Mouse (Mus musculus): ENCODE measurements around the gene Gcn1l1. TPM values are rescaled to one million over a fixed set of nuclear protein-coding genes. Genes with fewer than 3 reads are reported as not detected.

Gcn1l1 gene
- polyA plus RNA-seq (2012; rRNA removed): 78.5 and 85.5 TPM in 2 replicates

DNA sequence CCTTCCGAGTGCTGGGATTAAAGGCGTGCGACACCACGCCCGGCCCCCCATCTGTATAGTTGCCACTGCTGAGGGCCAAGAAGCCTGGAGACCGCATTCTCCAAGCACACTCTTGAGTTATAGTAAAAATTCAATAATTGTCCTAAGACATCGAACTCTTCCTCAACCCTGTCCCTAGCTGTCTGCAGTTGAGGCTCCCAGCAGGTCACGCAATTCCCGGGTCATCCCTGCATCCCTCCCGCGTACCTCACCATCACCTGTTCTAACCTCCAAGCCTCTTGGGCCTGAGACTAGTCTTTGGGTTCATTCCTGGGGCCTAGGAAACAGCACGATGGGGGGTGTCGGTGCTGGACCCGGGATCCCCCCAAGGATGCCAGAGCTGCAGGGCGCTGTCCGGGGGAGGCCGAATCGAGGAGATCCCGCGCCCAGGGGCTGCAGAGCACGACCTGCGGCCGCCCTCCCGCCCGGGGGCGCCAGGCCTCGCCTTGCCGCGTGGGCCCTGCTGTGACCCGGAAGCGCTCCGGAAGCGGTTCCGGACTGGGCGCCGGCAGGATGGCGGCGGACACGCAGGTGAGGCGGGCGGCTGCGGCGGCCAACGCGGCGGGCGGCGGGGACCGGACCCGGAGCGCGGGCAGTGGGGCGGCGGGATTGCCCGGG is at the start of gene Gcn1l1:
TSS of gene Gcn1l1 (plus strand) at position 518 of the 657 bp plus-strand sequence.

DNA sequence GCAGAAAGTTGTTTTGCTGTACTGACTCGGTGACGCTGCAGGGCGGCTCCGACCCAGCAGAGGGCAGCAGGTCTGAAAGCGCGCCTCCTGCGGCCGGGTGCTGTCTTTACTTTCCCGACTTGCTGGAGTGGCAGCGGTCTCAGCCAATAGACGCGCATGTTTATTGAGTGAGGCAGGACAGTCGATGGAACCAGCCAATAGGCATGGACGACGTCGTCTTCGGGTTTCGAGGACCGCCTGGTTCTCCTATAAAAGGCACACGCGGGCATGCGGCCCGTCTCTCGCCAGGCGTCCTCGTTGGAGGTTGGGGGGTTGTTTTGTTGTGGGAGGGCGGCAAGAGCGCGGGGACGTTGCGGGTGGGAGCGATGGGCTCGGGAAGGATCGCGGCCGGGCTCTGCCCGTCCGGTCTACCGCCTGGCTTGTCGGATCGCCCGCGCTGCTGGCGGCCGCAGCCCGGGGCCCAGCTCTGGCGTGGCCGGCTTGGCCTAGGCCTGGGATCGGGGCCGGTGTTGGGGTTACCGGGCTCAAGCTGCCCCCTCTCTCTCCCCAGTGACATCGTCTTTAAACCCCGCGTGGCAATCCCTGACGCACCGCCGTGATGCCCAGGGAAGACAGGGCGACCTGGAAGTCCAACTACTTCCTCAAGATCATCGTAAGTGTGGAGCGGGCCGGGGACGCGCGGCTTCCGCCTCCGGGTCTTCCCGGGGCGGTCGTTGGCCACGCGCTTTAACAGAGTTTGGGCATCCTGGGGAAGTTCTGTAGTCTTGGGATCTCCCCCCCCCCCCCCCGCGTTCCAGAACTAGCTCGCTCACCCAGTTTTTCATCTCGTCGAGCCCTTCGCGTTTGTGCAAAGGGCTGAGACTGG is 5.6 kb upstream of the Gcn1l1 start, which contains the start of gene Rplp0:
TSS of gene Rplp0 (plus strand) at position 231 of the 865 bp plus-strand sequence.

GRCm38 (mm10) chr5:115631505-115632357 is 66.7 kb downstream of the Gcn1l1 start, which contains the start of gene Rab35:
Gene Rab35, plus strand, starts transcription at chr5:115631908.

Other genes starting within 250 kb of the Gcn1l1 start
- gene Srsf9, start 238.1 kb upstream of the Gcn1l1 start, polyA plus RNA-seq (2012; rRNA removed): 137 and 140 TPM in 2 replicates
- 10.6 and 13.7 TPM in 2 replicates for gene Gatc, start 224.1 kb upstream of the Gcn1l1 start, polyA plus RNA-seq (2012; rRNA removed)
- 4.7 and 6.8 TPM in 2 replicates for gene Triap1, start 224.0 kb upstream of the Gcn1l1 start, polyA plus RNA-seq (2012; rRNA removed)
- gene Cox6a1, start 216.3 kb upstream of the Gcn1l1 start, polyA plus RNA-seq (2012; rRNA removed): 3,325 and 3,970 TPM in 2 replicates
- 44.6 and 51.8 TPM in 2 replicates for gene Msi1, start 135.7 kb upstream of the Gcn1l1 start, polyA plus RNA-seq (2012; rRNA removed)
- gene Pla2g1b, start 99.0 kb upstream of the Gcn1l1 start, polyA plus RNA-seq (2012; rRNA removed): 6.8 and 20.6 TPM in 2 replicates
- gene Sirt4, start 80.5 kb upstream of the Gcn1l1 start, polyA plus RNA-seq (2012; rRNA removed): 70.7 and 71.4 TPM in 2 replicates
- gene Pxn, start 58.6 kb upstream of the Gcn1l1 start, polyA plus RNA-seq (2012; rRNA removed): 87.2 and 93.8 TPM in 2 replicates
- gene Rplp0, start 5.8 kb upstream of the Gcn1l1 start, polyA plus RNA-seq (2012; rRNA removed): 3,142 and 3,172 TPM in 2 replicates
- gene Rab35, start 66.7 kb downstream of the Gcn1l1 start, polyA plus RNA-seq (2012; rRNA removed): 70.6 and 77.8 TPM in 2 replicates
- 29.5 and 32.2 TPM in 2 replicates for gene Bicdl1, start 166.4 kb downstream of the Gcn1l1 start, polyA plus RNA-seq (2012; rRNA removed)